In genomic region chr13:31812701-31813100, GRCm38 (mm10) we compare ENCODE assay signal across 13 mouse cellular contexts. TPM values are rescaled to one million over a fixed set of nuclear protein-coding genes. Genes with fewer than 3 reads are reported as not detected.
DNase-seq lines count a peak whose midpoint lies in the region; ATAC-seq lines count a peak whose summit lies in the region.
"Had no signal": no experiment of that assay in that cellular context is flagged by ENCODE, and none has a peak within 500 bp of the region (broad histone marks: within the 10 kb centered on the region; RNA-seq: fewer than 3 reads in every experiment).

No protein-coding gene starts in this region.

- 40% methylated on average over 2 of the region's 2 CpGs for WGBS in forebrain, embryonic 12.5 days
- WGBS in forebrain, embryonic 13.5 days, result 45% methylated on average over 2 of the region's 2 CpGs
- 25% methylated on average over 2 of the region's 2 CpGs for WGBS in kidney, embryonic 14.5 days
- WGBS in embryonic facial prominence, embryonic 13.5 days, result 56% methylated on average over 2 of the region's 2 CpGs
- WGBS in limb, embryonic 12.5 days, result 43% methylated on average over 2 of the region's 2 CpGs

- H3K9me3 ChIP-seq in forebrain, embryonic 12.5 days, result no peaks in the 10 kb centered on the region
- no peaks in the 10 kb centered on the region for H3K9me3 ChIP-seq in forebrain, embryonic 13.5 days (replicated peaks)
- H3K9me3 ChIP-seq in kidney, embryonic 14.5 days (ENCODE audit: control insufficient read depth, low read length), result no peaks in the 10 kb centered on the region
- no peaks in the 10 kb centered on the region for H3K9me3 ChIP-seq in embryonic facial prominence, embryonic 13.5 days
- H3K9me3 ChIP-seq in limb, embryonic 12.5 days, result no peaks in the 10 kb centered on the region

- no peak overlapping the region for H3K4me3 ChIP-seq in forebrain, embryonic 12.5 days (replicated peaks)
- H3K4me3 ChIP-seq in forebrain, embryonic 13.5 days, result no peak overlapping the region
- H3K4me3 ChIP-seq in kidney, embryonic 14.5 days (ENCODE audit: low read length), result peak overlapping the region; percentile 80; the same call in 1 of the 2 replicates
- peak overlapping the region; percentile 14 for H3K4me3 ChIP-seq in embryonic facial prominence, embryonic 13.5 days
- peak overlapping the region; percentile 24 for H3K4me3 ChIP-seq in limb, embryonic 12.5 days (replicated peaks)

- DNase-seq in kidney, adult 9 months, result no peak
- DNase-seq in right cerebral cortex, adult 18-20 months, result no peak
- DNase-seq in MN1 (ENCODE audit: low spot score), result no peak
- DNase-seq: B cell, adult 2 months; cerebellum, adult 2 months; lung, adult 18-20 months; right cerebral cortex, postnatal 4 days had no signal

- no peak overlapping the region for H3K9ac ChIP-seq in forebrain, embryonic 12.5 days
- no peak overlapping the region for H3K9ac ChIP-seq in forebrain, embryonic 13.5 days
- no peak overlapping the region for H3K9ac ChIP-seq in kidney, embryonic 14.5 days (ENCODE audit: low read depth, low read length)
- peak overlapping the region; percentile 36; the same call in 1 of the 2 replicates for H3K9ac ChIP-seq in embryonic facial prominence, embryonic 13.5 days
- H3K9ac ChIP-seq in limb, embryonic 12.5 days (replicated peaks), result peak overlapping the region; percentile 42; the same call in 1 of the 2 replicates

- peaks cover 89% of the 10 kb centered on the region for H3K27me3 ChIP-seq in forebrain, embryonic 12.5 days
- peaks cover 94% of the 10 kb centered on the region for H3K27me3 ChIP-seq in forebrain, embryonic 13.5 days
- H3K27me3 ChIP-seq in kidney, embryonic 14.5 days (ENCODE audit: control insufficient read depth, insufficient read depth, low read length), result no peaks in the 10 kb centered on the region
- H3K27me3 ChIP-seq in embryonic facial prominence, embryonic 13.5 days, result peaks cover 84% of the 10 kb centered on the region
- H3K27me3 ChIP-seq in limb, embryonic 12.5 days, result peaks cover 82% of the 10 kb centered on the region

- no peak for ATAC-seq in forebrain, embryonic 12.5 days (ENCODE audit: low FRiP score)
- ATAC-seq in forebrain, embryonic 13.5 days, result no peak
- no peak for ATAC-seq in kidney, embryonic 14.5 days (ENCODE audit: low FRiP score, low TSS enrichment)
- ATAC-seq in embryonic facial prominence, embryonic 13.5 days (ENCODE audit: insufficient number of reproducible peaks, insufficient read depth, low FRiP score, low TSS enrichment, low read depth), result no peak
- ATAC-seq in limb, embryonic 12.5 days (ENCODE audit: insufficient number of reproducible peaks, insufficient read depth, low FRiP score, low TSS enrichment, low read depth), result no peak

- H3K36me3 ChIP-seq in forebrain, embryonic 12.5 days (replicated peaks), result no peaks in the 10 kb centered on the region
- no peaks in the 10 kb centered on the region for H3K36me3 ChIP-seq in forebrain, embryonic 13.5 days (ENCODE audit: poor library complexity, severe bottlenecking)
- peaks cover 10% of the 10 kb centered on the region; the same call in 1 of the 2 replicates for H3K36me3 ChIP-seq in kidney, embryonic 14.5 days (ENCODE audit: control insufficient read depth, insufficient read depth, low read length)
- no peaks in the 10 kb centered on the region for H3K36me3 ChIP-seq in embryonic facial prominence, embryonic 13.5 days
- H3K36me3 ChIP-seq in limb, embryonic 12.5 days, result peaks cover 15% of the 10 kb centered on the region
- H3K36me3 ChIP-seq: G1E had no signal

- no peak overlapping the region for H3K27ac ChIP-seq in forebrain, embryonic 12.5 days
- no peak overlapping the region for H3K27ac ChIP-seq in forebrain, embryonic 13.5 days
- H3K27ac ChIP-seq in kidney, embryonic 14.5 days (ENCODE audit: low read depth, low read length), result no peak overlapping the region
- H3K27ac ChIP-seq in embryonic facial prominence, embryonic 13.5 days, result no peak overlapping the region
- H3K27ac ChIP-seq in limb, embryonic 12.5 days, result peak overlapping the region; percentile 73

- peaks cover 20% of the 10 kb centered on the region for H3K4me1 ChIP-seq in forebrain, embryonic 12.5 days
- H3K4me1 ChIP-seq in forebrain, embryonic 13.5 days, result peaks cover 21% of the 10 kb centered on the region
- H3K4me1 ChIP-seq in kidney, embryonic 14.5 days (ENCODE audit: control insufficient read depth, insufficient read depth, low read length), result peaks cover 28% of the 10 kb centered on the region
- peaks cover 61% of the 10 kb centered on the region for H3K4me1 ChIP-seq in embryonic facial prominence, embryonic 13.5 days
- H3K4me1 ChIP-seq in limb, embryonic 12.5 days (replicated peaks), result peaks cover 50% of the 10 kb centered on the region

- H3K4me2 ChIP-seq in forebrain, embryonic 12.5 days, result peak overlapping the region; percentile 25; the same call in 1 of the 2 replicates
- no peak overlapping the region for H3K4me2 ChIP-seq in forebrain, embryonic 13.5 days
- H3K4me2 ChIP-seq in kidney, embryonic 14.5 days (replicated peaks; ENCODE audit: low read depth, low read length), result peak overlapping the region; percentile 79
- peak overlapping the region; percentile 65 for H3K4me2 ChIP-seq in embryonic facial prominence, embryonic 13.5 days
- peak overlapping the region; percentile 63 for H3K4me2 ChIP-seq in limb, embryonic 12.5 days

RNA-seq across cellular contexts. Expression of gene Foxc1, which starts 6.3 kb away (rescaled TPM):
- 2.7 and 5.0 TPM in 2 replicates for polyA plus RNA-seq in forebrain, embryonic 12.5 days (2016; fragmentation: Nextera tagmentation; extraction: Ambion mirVana)
- polyA plus RNA-seq in forebrain, embryonic 13.5 days (2015; fragmentation: Nextera tagmentation; extraction: Ambion mirVana), result 0.65 and 1.1 TPM in 2 replicates
- 9.9 and 12.3 TPM in 2 replicates for polyA plus RNA-seq in kidney, embryonic 14.5 days (2014; fragmentation: Nextera tagmentation; extraction: Ambion mirVana)
- 1.6 and 2.9 TPM in 2 replicates for polyA plus RNA-seq in embryonic facial prominence, embryonic 13.5 days (2015; fragmentation: Nextera tagmentation; extraction: Ambion mirVana)
- 7.5 and 8.5 TPM in 2 replicates for polyA plus RNA-seq in limb, embryonic 12.5 days (2016; fragmentation: Nextera tagmentation; extraction: Ambion mirVana)
- polyA plus RNA-seq: G1E had no signal

Comparison
In these comparisons a context has a peak if more than half of its experiments do, and no peak if none do; other contexts are left out.
1. H3K4me3 ChIP-seq: peak in kidney, embryonic 14.5 days (single experiment), embryonic facial prominence, embryonic 13.5 days (single experiment) and limb, embryonic 12.5 days (single experiment); none in forebrain, embryonic 12.5 days (single experiment) and forebrain, embryonic 13.5 days (single experiment).
2. H3K9ac ChIP-seq: peak in embryonic facial prominence, embryonic 13.5 days (single experiment) and limb, embryonic 12.5 days (single experiment); none in forebrain, embryonic 12.5 days (single experiment), forebrain, embryonic 13.5 days (single experiment) and kidney, embryonic 14.5 days (single experiment).